Mouse (Mus musculus): ENCODE measurements around the gene Zfp90. TPM values are rescaled to one million over a fixed set of nuclear protein-coding genes. Genes with fewer than 3 reads are reported as not detected.
"Not testable (repeated sequence)": the region's sequence is repeated elsewhere in the genome, so short reads cannot be mapped to it uniquely, and the experiment has no call there.

The Zfp90 gene
- polyA plus RNA-seq, 1 experiment from 2014 or later = 19.6 TPM

DNA sequence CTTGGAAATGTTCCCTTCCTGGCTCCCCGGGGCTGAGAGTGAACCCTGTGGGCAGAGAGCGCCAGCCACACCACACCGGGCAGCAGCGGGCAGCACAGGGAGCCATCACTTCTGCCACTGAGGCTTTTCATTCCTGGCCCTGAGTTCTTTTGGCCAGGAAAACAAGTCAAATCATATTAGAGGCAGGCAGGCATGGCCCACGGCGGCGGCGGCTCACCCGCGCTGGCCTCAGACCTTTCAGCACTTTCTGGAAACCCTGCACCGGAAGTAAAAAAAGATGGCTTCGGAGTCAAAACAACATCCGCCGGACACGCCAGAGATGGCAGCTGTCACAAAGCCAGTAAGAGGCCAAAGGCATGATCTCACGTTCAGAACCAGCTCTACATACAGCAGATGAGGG, 9.3 kb upstream of the Zfp90 start:
- Histone ChIP-seq H3K27ac (ENCODE audit: low read depth) (peak overlapping the region; percentile 50), H3K9me3 (ENCODE audit: low read depth, low read length) (no peaks in the 10 kb centered on the region), H3K9ac (no peak overlapping the region), H3K4me3 (ENCODE audit: low read depth, low read length) (no peak overlapping the region), H3K27me3 (ENCODE audit: insufficient read depth, low read length) (no peaks in the 10 kb centered on the region), H3K4me2 (no peak overlapping the region), H3K36me3 (ENCODE audit: insufficient read depth) (no peaks in the 10 kb centered on the region), H3K4me1 (ENCODE audit: insufficient read depth) (peaks cover 6% of the 10 kb centered on the region; the same call in 1 of the 2 replicates)
- peak; percentile 33 for DNase-seq
- TF ChIP-seq CTCF (IDR thresholded peaks at IDR 0.05; ENCODE audit: low read depth) = no peak
- ATAC-seq (ENCODE audit: insufficient read depth) = no peak
- WGBS = 57% methylated on average over 16 of the region's 16 CpGs

DNA sequence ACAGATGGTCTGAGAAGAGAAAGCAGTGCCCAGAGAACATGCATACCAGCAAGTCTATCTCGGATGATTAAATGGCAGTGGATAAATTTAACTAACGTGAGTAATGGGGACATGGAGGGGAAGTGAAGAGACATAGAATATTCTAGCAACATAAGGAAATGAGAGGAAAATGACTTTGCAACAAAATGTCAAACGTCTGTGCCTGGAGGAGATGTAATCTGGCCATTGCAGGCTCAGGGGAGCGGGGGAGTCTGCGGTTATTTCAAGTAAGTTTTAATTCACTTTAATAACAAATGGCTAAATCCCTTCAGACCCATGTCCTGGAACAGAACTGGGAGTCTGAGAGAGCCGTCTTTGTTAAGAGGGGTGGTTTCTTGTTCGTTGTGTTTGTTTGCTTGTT, 5.1 kb upstream of the Zfp90 start:
- Histone ChIP-seq H3K9ac (no peak overlapping the region), H3K27ac (ENCODE audit: low read depth) (no peak overlapping the region), H3K27me3 (ENCODE audit: insufficient read depth, low read length) (no peaks in the 10 kb centered on the region), H3K9me3 (ENCODE audit: low read depth, low read length) (no peaks in the 10 kb centered on the region), H3K4me3 (ENCODE audit: low read depth, low read length) (no peak overlapping the region), H3K4me2 (no peak overlapping the region), H3K4me1 (ENCODE audit: insufficient read depth) (0 out of 2 replicates have a peak, but pooled peaks cover 6% of the 10 kb centered on the region), H3K36me3 (ENCODE audit: insufficient read depth) (no peaks in the 10 kb centered on the region)
- no peak for ATAC-seq (ENCODE audit: insufficient read depth)
- DNase-seq = no peak
- WGBS = 52% methylated on average over 7 of the region's 7 CpGs
- TF ChIP-seq CTCF (IDR thresholded peaks at IDR 0.05; ENCODE audit: low read depth) = no peak

DNA sequence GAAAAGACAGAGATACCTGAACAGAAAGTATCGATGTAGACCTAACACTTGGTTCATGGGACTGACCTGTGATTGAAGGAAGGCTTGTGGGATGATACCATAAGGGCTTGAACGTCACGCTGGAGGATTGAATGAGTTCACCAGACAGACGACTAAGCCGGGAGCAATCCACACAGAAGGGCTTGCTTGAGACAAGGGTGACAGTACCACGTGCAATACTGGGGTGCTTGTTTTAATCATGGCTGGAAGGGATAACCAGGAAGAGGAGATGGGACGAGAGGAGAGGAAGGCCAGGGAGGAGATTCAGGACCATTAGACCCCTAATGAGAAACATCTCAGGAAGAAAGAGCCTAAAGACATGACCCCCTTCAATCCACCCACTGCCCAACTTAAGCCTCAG, 4.6 kb upstream of the Zfp90 start:
- H3K4me1 ChIP-seq (ENCODE audit: insufficient read depth) = 0 out of 2 replicates have a peak, but pooled peaks cover 6% of the 10 kb centered on the region
- no peak overlapping the region for H3K4me3 ChIP-seq (ENCODE audit: low read depth, low read length)
- no peak overlapping the region for H3K9ac ChIP-seq
- H3K27me3 ChIP-seq (ENCODE audit: insufficient read depth, low read length) = no peaks in the 10 kb centered on the region
- H3K36me3 ChIP-seq (ENCODE audit: insufficient read depth) = no peaks in the 10 kb centered on the region
- H3K4me2 ChIP-seq = no peak overlapping the region
- ATAC-seq (ENCODE audit: insufficient read depth) (no peak), DNase-seq (no peak)
- no peaks in the 10 kb centered on the region for H3K9me3 ChIP-seq (ENCODE audit: low read depth, low read length)
- TF ChIP-seq CTCF (IDR thresholded peaks at IDR 0.05; ENCODE audit: low read depth) = no peak
- 70% methylated on average over 7 of the region's 7 CpGs for WGBS
- no peak overlapping the region for H3K27ac ChIP-seq (ENCODE audit: low read depth)

DNA sequence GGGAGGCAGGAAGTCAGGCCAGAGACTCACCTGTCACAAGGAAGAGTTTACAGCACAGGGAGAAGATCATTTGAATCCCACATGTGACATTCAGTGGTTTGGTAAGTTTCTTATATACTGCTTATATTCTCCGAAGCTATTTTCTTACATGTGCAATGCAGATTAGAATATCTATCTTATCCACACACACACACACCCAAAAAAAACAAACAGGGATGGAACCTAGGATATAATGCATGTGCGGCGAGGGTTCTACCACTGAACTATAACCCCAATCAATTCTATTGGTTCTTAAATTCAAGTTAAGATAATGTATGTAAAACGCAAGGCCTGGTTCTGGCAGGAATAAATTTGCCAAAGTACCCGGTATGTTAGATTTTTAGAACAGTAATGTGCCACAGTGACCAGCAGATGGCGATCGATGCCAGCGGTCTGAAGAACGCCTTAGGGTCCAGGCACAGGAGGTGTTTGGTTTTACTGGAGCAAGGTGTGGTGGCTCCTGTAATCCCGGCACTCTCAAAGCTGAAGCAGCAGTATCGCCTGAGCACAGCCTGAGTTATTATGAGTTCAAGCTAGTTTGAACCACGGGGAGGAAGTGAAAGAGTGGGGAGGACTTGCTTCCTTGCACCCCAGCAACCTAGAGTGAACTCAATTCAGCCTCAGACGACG, 3.2 kb upstream of the Zfp90 start:
- Histone ChIP-seq H3K27ac (ENCODE audit: low read depth) (no peak overlapping the region), H3K4me2 (0 out of 2 replicates have a peak overlapping the region, but pooled peaks have one; percentile 10), H3K9me3 (ENCODE audit: low read depth, low read length) (no peaks in the 10 kb centered on the region), H3K4me3 (ENCODE audit: low read depth, low read length) (no peak overlapping the region), H3K9ac (no peak overlapping the region), H3K27me3 (ENCODE audit: insufficient read depth, low read length) (no peaks in the 10 kb centered on the region), H3K36me3 (ENCODE audit: insufficient read depth) (no peaks in the 10 kb centered on the region), H3K4me1 (ENCODE audit: insufficient read depth) (peaks cover 7% of the 10 kb centered on the region)
- peak; percentile 86 for DNase-seq
- ATAC-seq (ENCODE audit: insufficient read depth) = no peak
- 20% methylated on average over 14 of the region's 14 CpGs for WGBS
- TF ChIP-seq CTCF (IDR thresholded peaks at IDR 0.05; ENCODE audit: low read depth) = peak; percentile 86

DNA sequence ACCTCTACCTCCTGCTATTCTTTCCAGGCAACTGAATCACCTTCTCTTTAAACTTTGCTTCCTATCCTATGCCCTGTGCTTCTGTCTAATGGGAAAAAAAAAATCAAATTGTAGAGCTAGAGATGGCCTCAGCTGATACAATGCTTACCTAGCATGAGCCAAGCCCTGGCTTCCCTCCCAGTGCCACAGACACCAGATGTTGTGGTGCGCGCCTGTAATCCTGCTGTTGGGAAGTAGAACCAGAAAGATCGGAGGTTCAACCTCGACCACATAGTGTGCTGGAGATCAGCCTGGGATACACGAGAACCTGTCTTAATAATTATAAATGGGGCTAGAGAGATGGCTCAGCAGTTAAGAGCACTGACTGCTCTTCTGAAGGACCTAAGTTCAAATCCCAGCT, 2.6 kb downstream of the Zfp90 start:
- TF ChIP-seq CTCF (IDR thresholded peaks at IDR 0.05; ENCODE audit: low read depth) = no peak
- DNase-seq = no peak
- Histone ChIP-seq H3K9ac (no peak overlapping the region), H3K36me3 (ENCODE audit: insufficient read depth) (peaks cover 44% of the 10 kb centered on the region), H3K4me2 (no peak overlapping the region), H3K4me3 (ENCODE audit: low read depth, low read length) (no peak overlapping the region), H3K9me3 (ENCODE audit: low read depth, low read length) (peaks cover 11% of the 10 kb centered on the region), H3K27ac (ENCODE audit: low read depth) (no peak overlapping the region), H3K27me3 (ENCODE audit: insufficient read depth, low read length) (no peaks in the 10 kb centered on the region), H3K4me1 (ENCODE audit: insufficient read depth) (peaks cover 7% of the 10 kb centered on the region)
- WGBS = 97% methylated on average over 5 of the region's 5 CpGs
- ATAC-seq (ENCODE audit: insufficient read depth) = no peak

DNA sequence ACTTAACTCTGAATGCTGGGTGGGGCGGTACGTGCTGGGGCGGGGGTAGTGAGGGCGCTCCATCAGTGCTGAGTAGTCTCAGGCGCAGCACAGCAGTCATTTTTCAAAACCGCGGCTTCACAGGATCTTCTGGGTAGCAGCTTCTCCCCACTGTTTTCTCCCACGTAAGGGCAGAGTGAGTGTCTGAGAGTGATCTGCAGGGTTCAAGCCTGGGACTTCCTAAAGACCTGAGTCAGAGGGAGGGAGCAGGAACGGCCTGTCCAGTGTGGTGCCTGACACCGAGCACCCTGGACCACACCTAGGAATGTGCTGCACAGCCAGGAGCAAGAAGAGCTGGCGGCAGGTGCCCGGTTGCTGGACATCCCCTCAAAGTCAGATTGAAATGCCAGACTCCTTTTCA, 16.0 kb downstream of the Zfp90 start:
- H3K36me3 ChIP-seq (ENCODE audit: insufficient read depth) = peaks cover 5% of the 10 kb centered on the region
- H3K9ac ChIP-seq = no peak overlapping the region
- no peak for DNase-seq
- 0 out of 2 replicates have a peak, but pooled peaks cover 4% of the 10 kb centered on the region for H3K27me3 ChIP-seq (ENCODE audit: insufficient read depth, low read length)
- peaks cover 11% of the 10 kb centered on the region for H3K9me3 ChIP-seq (ENCODE audit: low read depth, low read length)
- WGBS = 30% methylated on average over 12 of the region's 12 CpGs
- no peak for ATAC-seq (ENCODE audit: insufficient read depth)
- TF ChIP-seq CTCF (IDR thresholded peaks at IDR 0.05; ENCODE audit: low read depth) = no peak
- 0 out of 2 replicates have a peak, but pooled peaks cover 3% of the 10 kb centered on the region for H3K4me1 ChIP-seq (ENCODE audit: insufficient read depth)
- no peak overlapping the region for H3K27ac ChIP-seq (ENCODE audit: low read depth)
- H3K4me3 ChIP-seq (ENCODE audit: low read depth, low read length) = no peak overlapping the region
- H3K4me2 ChIP-seq = no peak overlapping the region

DNA sequence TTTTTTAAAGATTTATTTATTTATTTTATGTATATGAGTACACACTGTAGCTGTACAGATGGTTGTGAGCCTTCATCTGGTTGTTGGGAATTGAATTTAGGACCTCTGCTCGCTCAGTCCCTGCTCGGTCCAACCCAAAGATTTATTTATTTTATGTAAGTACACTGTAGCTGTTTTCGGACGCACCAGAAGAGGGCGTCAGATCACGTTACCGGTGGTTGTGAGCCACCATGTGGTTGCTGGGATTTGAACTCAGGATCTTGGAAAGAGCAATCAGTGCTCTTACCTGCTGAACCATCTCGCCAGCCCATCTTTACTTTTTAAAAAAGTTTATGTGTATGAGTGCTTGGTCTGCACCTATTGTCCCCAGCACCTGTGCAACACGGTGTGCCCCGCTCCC, 16.8 kb downstream of the Zfp90 start:
- H3K27me3 ChIP-seq (ENCODE audit: insufficient read depth, low read length); H3K4me1 ChIP-seq (ENCODE audit: insufficient read depth); H3K27ac ChIP-seq (ENCODE audit: low read depth); H3K4me3 ChIP-seq (ENCODE audit: low read depth, low read length); ATAC-seq (ENCODE audit: insufficient read depth); H3K36me3 ChIP-seq (ENCODE audit: insufficient read depth); H3K9me3 ChIP-seq (ENCODE audit: low read depth, low read length); DNase-seq; H3K9ac ChIP-seq; H3K4me2 ChIP-seq: not testable (repeated sequence)
- 54% methylated on average over 10 of the region's 10 CpGs for WGBS

Data from lung, embryonic 14.5 days (tissue).